Mouse (Mus musculus): ENCODE results near the gene L1cam.

Gene L1cam

GRCm38 (mm10) chrX:73895719-73896118, at the start of gene L1cam:
TSS of gene L1cam (minus strand) at chrX:73896105.
- peak; percentile 47 for DNase-seq (ENCODE audit: low read depth, low spot score)

GRCm38 (mm10) chrX:73942294-73942693, 46.4 kb upstream of the L1cam start:
- no peak for DNase-seq (ENCODE audit: low read depth, low spot score)

DNA sequence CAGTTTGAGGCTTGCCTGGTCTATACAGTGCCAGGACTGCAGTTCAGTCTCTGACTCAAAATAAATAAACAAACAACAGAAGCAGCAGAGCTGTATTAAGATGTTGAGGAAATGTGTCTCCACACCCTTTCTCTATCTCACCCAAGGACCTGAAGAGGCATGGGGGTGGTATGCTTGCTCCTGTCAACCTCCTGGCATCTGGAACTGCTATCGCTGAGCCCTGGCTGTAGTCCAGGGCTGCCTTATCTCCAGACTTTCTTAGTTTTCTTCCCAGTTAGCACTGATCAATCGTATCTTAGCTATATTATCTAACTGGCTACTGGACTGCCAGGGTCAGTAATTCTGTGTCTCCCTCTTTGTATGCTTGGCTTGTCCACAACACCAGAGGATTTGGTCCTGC, 46.0 kb upstream of the L1cam start:
- DNase-seq (ENCODE audit: low read depth, low spot score) = no peak

DNA sequence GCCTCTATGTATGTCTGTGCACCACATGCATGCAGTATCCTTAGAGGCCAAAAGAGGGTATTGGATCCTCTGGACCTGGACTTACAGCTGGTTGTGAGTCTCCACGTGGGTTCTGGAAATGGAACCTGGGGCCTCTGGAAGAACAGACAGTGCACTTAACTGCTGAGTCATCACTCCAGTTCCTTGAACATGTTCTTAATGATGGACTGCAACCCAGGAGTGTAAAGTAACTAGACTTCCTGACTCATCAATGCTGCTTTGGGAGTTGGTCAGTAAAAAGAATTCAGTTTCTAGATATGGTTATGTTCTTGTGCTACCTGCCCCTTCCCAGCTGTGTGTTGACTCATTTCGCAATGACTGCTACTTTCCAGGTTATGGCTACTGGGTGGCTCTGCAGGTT, 36.0 kb upstream of the L1cam start:
- no peak for DNase-seq (ENCODE audit: low read depth, low spot score)

GRCm38 (mm10) chrX:73930402-73931062, 34.6 kb upstream of the L1cam start, which contains the start of gene Renbp:
TSS of gene Renbp (minus strand) at chrX:73930850.
- peak; percentile 58 for DNase-seq (ENCODE audit: low read depth, low spot score)

DNA sequence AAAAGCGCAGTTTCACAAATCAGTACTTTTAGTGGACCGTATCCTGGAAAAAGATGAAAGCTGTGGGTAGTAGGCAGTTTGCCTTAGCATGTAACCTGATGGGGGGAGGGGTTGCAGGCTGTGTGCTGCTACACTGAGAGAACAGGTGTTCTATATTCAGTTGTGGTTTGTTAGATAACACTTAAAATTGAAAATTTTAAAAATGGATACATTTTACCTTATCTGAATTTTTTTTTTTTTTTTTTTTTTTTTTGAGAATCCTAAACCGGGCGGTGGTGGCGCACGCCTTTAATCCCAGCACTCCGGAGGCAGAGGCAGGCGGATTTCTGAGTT, 26.6 kb upstream of the L1cam start:
- peak; percentile 28 for DNase-seq (ENCODE audit: low read depth, low spot score)

DNA sequence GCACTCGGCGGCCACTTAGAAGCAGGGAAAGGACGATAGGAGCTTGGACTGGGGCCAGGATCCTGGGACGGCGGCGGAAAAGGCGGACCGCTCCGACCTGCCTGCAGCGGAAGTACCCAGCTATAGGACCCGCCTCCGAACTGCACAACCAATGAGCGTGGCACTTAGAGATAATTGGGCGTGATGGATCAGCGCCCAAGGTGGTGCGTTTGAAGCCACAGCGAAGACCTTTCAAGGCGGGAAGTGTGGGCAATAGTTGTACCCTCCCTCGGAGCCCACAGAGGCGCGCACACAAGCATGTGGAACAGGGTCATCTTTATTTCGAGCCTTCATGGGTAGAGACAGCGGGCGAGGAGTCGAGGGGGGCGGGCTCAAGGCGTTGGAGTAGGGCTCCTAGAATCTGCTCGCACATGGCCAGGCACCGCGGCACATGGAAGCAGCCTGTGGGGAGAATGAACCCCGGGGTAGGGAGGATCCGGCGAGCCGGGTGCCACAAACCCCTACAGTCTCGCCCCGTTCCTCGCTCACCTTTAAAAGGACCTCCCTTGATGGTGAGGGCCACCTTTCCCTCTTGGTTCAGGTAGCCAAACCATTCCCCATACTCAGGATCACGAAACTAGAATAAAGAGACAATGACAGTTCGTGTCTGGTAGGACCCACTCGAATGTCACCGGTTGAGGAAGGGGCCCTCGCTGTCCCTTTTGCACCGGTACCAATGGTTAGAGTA, 26.1 kb upstream of the L1cam start, which contains the start of the genes Arhgap4 and Naa10:
TSS of gene Arhgap4 (minus strand) at position 48 of the 727 bp plus-strand sequence.
TSS of gene Naa10 (minus strand) at position 122 of the 727 bp plus-strand sequence.
- DNase-seq (ENCODE audit: low read depth, low spot score) = peak; percentile 89

DNA sequence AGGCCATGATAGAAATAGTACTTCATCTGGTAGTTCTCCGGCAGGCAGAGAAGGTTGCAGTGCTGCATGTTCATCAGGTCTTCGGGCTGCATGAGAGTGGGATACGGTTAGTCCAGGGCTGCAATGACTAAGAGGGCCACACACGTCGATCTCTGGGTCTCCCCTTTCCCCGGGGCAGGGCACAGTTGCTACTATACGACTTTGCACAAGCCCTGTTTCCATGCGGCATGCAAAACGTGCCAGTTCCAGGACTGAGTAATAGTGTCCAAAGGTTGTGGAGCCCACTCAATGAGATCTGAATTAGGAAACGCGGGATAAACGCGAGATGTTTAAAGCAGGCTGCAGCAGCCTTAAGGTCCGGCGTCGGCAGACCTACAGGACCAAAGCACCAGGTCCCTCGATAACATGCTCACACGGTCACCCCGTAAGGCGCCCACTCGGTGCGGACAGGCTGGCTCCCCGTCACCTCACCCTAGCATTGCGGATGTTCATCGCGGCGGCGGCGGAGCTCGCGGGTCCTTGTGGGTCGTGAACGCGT, 25.4 kb upstream of the L1cam start:
- DNase-seq (ENCODE audit: low read depth, low spot score) = no peak

DNA sequence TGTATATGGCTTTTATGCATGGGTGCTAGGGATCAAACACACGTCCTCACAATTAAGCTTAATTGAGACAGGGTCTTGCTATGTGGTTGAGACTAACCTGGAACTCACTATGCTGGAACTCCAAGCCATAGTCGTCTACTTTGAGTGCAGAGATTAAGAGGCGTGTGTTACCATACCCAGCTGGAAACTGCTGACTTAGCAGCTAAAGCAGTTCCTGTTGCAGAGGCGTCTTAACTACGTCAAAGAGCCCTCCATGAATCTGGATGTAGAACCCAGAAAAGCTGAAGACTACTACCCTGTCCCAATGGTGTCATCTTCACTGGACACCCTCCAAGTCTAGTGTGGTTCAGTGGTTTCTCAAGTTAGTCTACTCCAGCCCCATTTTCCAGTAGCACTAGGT, 22.7 kb upstream of the L1cam start:
- peak; percentile 58 for DNase-seq (ENCODE audit: low read depth, low spot score)

GRCm38 (mm10) chrX:73916945-73917344, 21.0 kb upstream of the L1cam start:
- no peak for DNase-seq (ENCODE audit: low read depth, low spot score)

GRCm38 (mm10) chrX:73914827-73915703, 19.2 kb upstream of the L1cam start:
- peak; percentile 97 for DNase-seq (ENCODE audit: low read depth, low spot score)

DNA sequence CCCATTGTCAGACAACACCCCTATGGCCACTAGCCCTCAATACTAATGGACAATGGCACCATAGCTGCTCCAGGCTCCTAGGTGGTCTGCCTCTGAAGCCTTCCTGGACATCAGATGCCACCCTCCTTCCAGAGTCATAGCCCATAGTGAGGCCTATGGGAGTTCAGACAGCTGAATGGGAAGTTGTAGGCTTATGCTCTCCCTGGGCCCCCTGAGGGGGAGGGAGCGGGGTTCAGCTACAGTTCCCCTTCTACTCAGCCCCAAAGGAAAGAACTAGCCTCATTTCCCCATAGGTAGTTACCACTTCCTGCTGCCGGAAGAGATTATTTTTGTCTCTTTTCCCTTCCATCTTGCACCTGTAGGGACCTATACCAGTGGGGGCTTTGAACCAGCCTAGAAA, 15.7 kb upstream of the L1cam start:
- peak; percentile 78 for DNase-seq (ENCODE audit: low read depth, low spot score)

- peak; percentile 79 for DNase-seq (ENCODE audit: low read depth, low spot score)
These were observed 15.3 kb upstream of the L1cam start for GRCm38 (mm10) chrX:73911156-73911555.

GRCm38 (mm10) chrX:73910451-73910850, 14.5 kb upstream of the L1cam start:
- DNase-seq (ENCODE audit: low read depth, low spot score) = peak; percentile 52

- DNase-seq (ENCODE audit: low read depth, low spot score) = no peak
These were observed 14.1 kb upstream of the L1cam start for GRCm38 (mm10) chrX:73910049-73910448.

DNA sequence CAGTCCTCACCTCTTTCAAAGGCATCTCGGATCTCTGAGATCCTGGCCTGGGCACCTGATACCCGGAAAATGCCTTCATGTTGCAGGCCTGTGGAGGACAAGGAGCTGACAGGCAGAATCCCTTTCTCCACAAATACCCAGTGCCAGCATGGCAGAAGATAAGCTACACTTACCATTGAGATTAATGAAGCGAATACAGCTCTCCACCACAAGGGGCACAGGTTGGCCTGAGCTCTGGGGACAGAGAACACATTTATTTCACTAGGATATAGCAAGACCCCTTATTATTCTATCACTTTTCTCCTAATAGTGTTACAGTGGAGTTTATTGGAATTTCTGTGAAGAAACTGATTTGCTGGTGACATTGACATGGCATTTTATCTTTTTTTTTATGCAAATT, 2.1 kb upstream of the L1cam start:
- DNase-seq (ENCODE audit: low read depth, low spot score) = no peak

DNA sequence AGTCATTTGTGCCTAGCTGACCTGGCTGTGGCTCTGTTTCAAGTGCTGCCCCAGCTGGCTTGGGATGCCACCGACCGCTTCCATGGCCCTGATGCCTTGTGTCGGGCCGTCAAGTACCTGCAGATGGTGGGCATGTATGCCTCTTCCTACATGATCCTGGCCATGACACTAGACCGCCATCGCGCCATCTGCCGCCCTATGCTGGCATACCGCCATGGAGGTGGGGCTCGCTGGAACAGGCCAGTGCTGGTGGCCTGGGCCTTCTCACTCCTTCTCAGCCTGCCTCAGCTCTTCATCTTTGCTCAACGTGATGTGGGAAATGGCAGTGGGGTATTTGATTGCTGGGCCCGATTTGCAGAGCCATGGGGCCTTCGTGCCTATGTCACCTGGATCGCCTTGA, 3.1 kb downstream of the L1cam start:
- DNase-seq (ENCODE audit: low read depth, low spot score) = no peak

GRCm38 (mm10) chrX:73891551-73892152, 4.3 kb downstream of the L1cam start, which contains the start of gene Avpr2:
TSS of gene Avpr2 (plus strand) at chrX:73892102.
- DNase-seq (ENCODE audit: low read depth, low spot score) = no peak

DNA sequence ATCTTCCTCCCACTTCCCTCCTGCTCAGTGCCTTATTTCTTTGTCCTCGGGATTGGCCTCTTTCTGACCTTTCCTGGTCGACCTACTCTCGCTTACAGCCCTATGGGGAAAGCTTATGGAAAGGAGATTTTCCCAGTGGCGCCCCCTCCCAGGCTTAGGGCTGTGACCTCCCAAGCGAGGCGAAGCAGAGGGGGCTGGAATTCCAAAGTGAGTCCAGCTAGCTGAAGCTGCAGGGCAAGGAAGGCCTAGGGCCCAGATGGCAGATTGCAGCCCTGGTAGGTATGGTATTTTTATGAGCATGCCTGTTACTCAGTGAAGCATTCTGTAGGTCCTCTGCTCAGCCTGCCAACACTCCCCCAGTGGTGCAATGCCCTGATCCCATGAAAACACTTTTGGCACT, 14.4 kb downstream of the L1cam start:
- no peak for DNase-seq (ENCODE audit: low read depth, low spot score)

GRCm38 (mm10) chrX:73881036-73881427, 14.9 kb downstream of the L1cam start:
- no peak for DNase-seq (ENCODE audit: low read depth, low spot score)
